Mouse (Mus musculus): ENCODE measurements around the gene Prex1. TPM values are rescaled to one million over a fixed set of nuclear protein-coding genes. Genes with fewer than 3 reads are reported as not detected.

Gene Prex1
- polyA plus RNA-seq, 1 experiment from 2014 or later, result 10.4 TPM

GRCm38 (mm10) chr2:166667790-166668695 lies 45.6 kb downstream of the Prex1 start:
- Histone ChIP-seq H3K9ac (replicated peaks; ENCODE audit: low read depth, low read length) (no peak overlapping the region), H3K4me1 (ENCODE audit: control insufficient read depth, insufficient read depth, low read length) (no peaks in the 10 kb centered on the region), H3K4me3 (ENCODE audit: low read depth, low read length) (no peak overlapping the region), H3K27me3 (ENCODE audit: control insufficient read depth, insufficient read depth, low read length) (no peaks in the 10 kb centered on the region), H3K9me3 (ENCODE audit: control insufficient read depth, low read depth, low read length) (no peaks in the 10 kb centered on the region), H3K27ac (ENCODE audit: low read length) (no peak overlapping the region), H3K36me3 (ENCODE audit: control insufficient read depth, insufficient read depth, low read length) (no peaks in the 10 kb centered on the region), H3K4me2 (replicated peaks; ENCODE audit: low read depth, low read length) (no peak overlapping the region)
- WGBS, result 49% methylated on average over 22 of the region's 22 CpGs
- ATAC-seq (ENCODE audit: insufficient number of reproducible peaks, insufficient read depth, low FRiP score, low read depth), result no peak

GRCm38 (mm10) chr2:166666175-166666574 lies 47.5 kb downstream of the Prex1 start:
- Histone ChIP-seq H3K36me3 (ENCODE audit: control insufficient read depth, insufficient read depth, low read length) (no peaks in the 10 kb centered on the region), H3K4me1 (ENCODE audit: control insufficient read depth, insufficient read depth, low read length) (no peaks in the 10 kb centered on the region)
- no peak for ATAC-seq (ENCODE audit: insufficient number of reproducible peaks, insufficient read depth, low FRiP score, low read depth)

GRCm38 (mm10) chr2:166665244-166665922 lies 48.2 kb downstream of the Prex1 start:
- WGBS, result 79% methylated on average over 6 of the region's 6 CpGs

More at GRCm38 (mm10) chr2:166666175-166666574, 47.5 kb downstream of the Prex1 start:
- H3K9ac ChIP-seq (replicated peaks; ENCODE audit: low read depth, low read length), result no peak overlapping the region
- H3K4me3 ChIP-seq (ENCODE audit: low read depth, low read length), result no peak overlapping the region
- WGBS, result 87% methylated on average over 13 of the region's 13 CpGs
- H3K4me2 ChIP-seq (replicated peaks; ENCODE audit: low read depth, low read length), result no peak overlapping the region
- H3K27me3 ChIP-seq (ENCODE audit: control insufficient read depth, insufficient read depth, low read length), result no peaks in the 10 kb centered on the region
- no peaks in the 10 kb centered on the region for H3K9me3 ChIP-seq (ENCODE audit: control insufficient read depth, low read depth, low read length)
- no peak overlapping the region for H3K27ac ChIP-seq (ENCODE audit: low read length)

GRCm38 (mm10) chr2:166664506-166664905 lies 49.1 kb downstream of the Prex1 start:
- ATAC-seq (ENCODE audit: insufficient number of reproducible peaks, insufficient read depth, low FRiP score, low read depth), result no peak

More at GRCm38 (mm10) chr2:166665244-166665922, 48.2 kb downstream of the Prex1 start:
- Histone ChIP-seq H3K36me3 (ENCODE audit: control insufficient read depth, insufficient read depth, low read length) (no peaks in the 10 kb centered on the region), H3K9me3 (ENCODE audit: control insufficient read depth, low read depth, low read length) (no peaks in the 10 kb centered on the region), H3K27me3 (ENCODE audit: control insufficient read depth, insufficient read depth, low read length) (no peaks in the 10 kb centered on the region), H3K9ac (replicated peaks; ENCODE audit: low read depth, low read length) (no peak overlapping the region), H3K4me1 (ENCODE audit: control insufficient read depth, insufficient read depth, low read length) (no peaks in the 10 kb centered on the region), H3K4me3 (ENCODE audit: low read depth, low read length) (no peak overlapping the region), H3K4me2 (replicated peaks; ENCODE audit: low read depth, low read length) (no peak overlapping the region), H3K27ac (ENCODE audit: low read length) (no peak overlapping the region)
- no peak for ATAC-seq (ENCODE audit: insufficient number of reproducible peaks, insufficient read depth, low FRiP score, low read depth)

GRCm38 (mm10) chr2:166663250-166663961 lies 50.2 kb downstream of the Prex1 start:
- Histone ChIP-seq H3K36me3 (ENCODE audit: control insufficient read depth, insufficient read depth, low read length) (no peaks in the 10 kb centered on the region), H3K4me1 (ENCODE audit: control insufficient read depth, insufficient read depth, low read length) (no peaks in the 10 kb centered on the region), H3K4me2 (replicated peaks; ENCODE audit: low read depth, low read length) (no peak overlapping the region), H3K27ac (ENCODE audit: low read length) (no peak overlapping the region), H3K27me3 (ENCODE audit: control insufficient read depth, insufficient read depth, low read length) (no peaks in the 10 kb centered on the region), H3K4me3 (ENCODE audit: low read depth, low read length) (no peak overlapping the region), H3K9ac (replicated peaks; ENCODE audit: low read depth, low read length) (no peak overlapping the region), H3K9me3 (ENCODE audit: control insufficient read depth, low read depth, low read length) (no peaks in the 10 kb centered on the region)
- 74% methylated on average over 9 of the region's 9 CpGs for WGBS
- no peak for ATAC-seq (ENCODE audit: insufficient number of reproducible peaks, insufficient read depth, low FRiP score, low read depth)

More at GRCm38 (mm10) chr2:166664506-166664905, 49.1 kb downstream of the Prex1 start:
- no peak overlapping the region for H3K9ac ChIP-seq (replicated peaks; ENCODE audit: low read depth, low read length)
- H3K4me3 ChIP-seq (ENCODE audit: low read depth, low read length), result no peak overlapping the region
- 75% methylated on average over 15 of the region's 15 CpGs for WGBS
- H3K4me1 ChIP-seq (ENCODE audit: control insufficient read depth, insufficient read depth, low read length), result no peaks in the 10 kb centered on the region
- no peaks in the 10 kb centered on the region for H3K27me3 ChIP-seq (ENCODE audit: control insufficient read depth, insufficient read depth, low read length)
- H3K9me3 ChIP-seq (ENCODE audit: control insufficient read depth, low read depth, low read length), result no peaks in the 10 kb centered on the region
- no peaks in the 10 kb centered on the region for H3K36me3 ChIP-seq (ENCODE audit: control insufficient read depth, insufficient read depth, low read length)
- no peak overlapping the region for H3K4me2 ChIP-seq (replicated peaks; ENCODE audit: low read depth, low read length)
- H3K27ac ChIP-seq (ENCODE audit: low read length), result no peak overlapping the region

- Histone ChIP-seq H3K9ac (replicated peaks; ENCODE audit: low read depth, low read length) (no peak overlapping the region), H3K27ac (ENCODE audit: low read length) (no peak overlapping the region), H3K9me3 (ENCODE audit: control insufficient read depth, low read depth, low read length) (no peaks in the 10 kb centered on the region), H3K4me2 (replicated peaks; ENCODE audit: low read depth, low read length) (no peak overlapping the region), H3K36me3 (ENCODE audit: control insufficient read depth, insufficient read depth, low read length) (no peaks in the 10 kb centered on the region), H3K4me1 (ENCODE audit: control insufficient read depth, insufficient read depth, low read length) (no peaks in the 10 kb centered on the region), H3K27me3 (ENCODE audit: control insufficient read depth, insufficient read depth, low read length) (no peaks in the 10 kb centered on the region), H3K4me3 (ENCODE audit: low read depth, low read length) (no peak overlapping the region)
- 76% methylated on average over 6 of the region's 6 CpGs for WGBS
- ATAC-seq (ENCODE audit: insufficient number of reproducible peaks, insufficient read depth, low FRiP score, low read depth), result no peak
These were observed 51.0 kb downstream of the Prex1 start for GRCm38 (mm10) chr2:166662595-166663160.

- 72% methylated on average over 3 of the region's 3 CpGs for WGBS
- Histone ChIP-seq H3K36me3 (ENCODE audit: control insufficient read depth, insufficient read depth, low read length) (no peaks in the 10 kb centered on the region), H3K9ac (replicated peaks; ENCODE audit: low read depth, low read length) (no peak overlapping the region), H3K9me3 (ENCODE audit: control insufficient read depth, low read depth, low read length) (no peaks in the 10 kb centered on the region), H3K27ac (ENCODE audit: low read length) (no peak overlapping the region), H3K4me3 (ENCODE audit: low read depth, low read length) (no peak overlapping the region), H3K4me2 (replicated peaks; ENCODE audit: low read depth, low read length) (no peak overlapping the region), H3K27me3 (ENCODE audit: control insufficient read depth, insufficient read depth, low read length) (no peaks in the 10 kb centered on the region), H3K4me1 (ENCODE audit: control insufficient read depth, insufficient read depth, low read length) (no peaks in the 10 kb centered on the region)
- no peak for ATAC-seq (ENCODE audit: insufficient number of reproducible peaks, insufficient read depth, low FRiP score, low read depth)
These were observed 51.7 kb downstream of the Prex1 start for GRCm38 (mm10) chr2:166661971-166662370.

GRCm38 (mm10) chr2:166661498-166661897 lies 52.1 kb downstream of the Prex1 start:
- H3K27ac ChIP-seq (ENCODE audit: low read length), result no peak overlapping the region
- ATAC-seq (ENCODE audit: insufficient number of reproducible peaks, insufficient read depth, low FRiP score, low read depth), result no peak
- no peaks in the 10 kb centered on the region for H3K27me3 ChIP-seq (ENCODE audit: control insufficient read depth, insufficient read depth, low read length)
- no peaks in the 10 kb centered on the region for H3K4me1 ChIP-seq (ENCODE audit: control insufficient read depth, insufficient read depth, low read length)
- no peak overlapping the region for H3K4me2 ChIP-seq (replicated peaks; ENCODE audit: low read depth, low read length)
- no peak overlapping the region for H3K9ac ChIP-seq (replicated peaks; ENCODE audit: low read depth, low read length)
- H3K9me3 ChIP-seq (ENCODE audit: control insufficient read depth, low read depth, low read length), result no peaks in the 10 kb centered on the region
- no peak overlapping the region for H3K4me3 ChIP-seq (ENCODE audit: low read depth, low read length)
- H3K36me3 ChIP-seq (ENCODE audit: control insufficient read depth, insufficient read depth, low read length), result no peaks in the 10 kb centered on the region
- WGBS, result 74% methylated on average over 12 of the region's 12 CpGs
